Mouse (Mus musculus): ENCODE results near the gene Rbm28. TPM values are rescaled to one million over a fixed set of nuclear protein-coding genes. Genes with fewer than 3 reads are reported as not detected.

Rbm28 gene
- total RNA-seq, 2 experiments from 2014 or later, result 71.0 to 81.2 TPM

DNA sequence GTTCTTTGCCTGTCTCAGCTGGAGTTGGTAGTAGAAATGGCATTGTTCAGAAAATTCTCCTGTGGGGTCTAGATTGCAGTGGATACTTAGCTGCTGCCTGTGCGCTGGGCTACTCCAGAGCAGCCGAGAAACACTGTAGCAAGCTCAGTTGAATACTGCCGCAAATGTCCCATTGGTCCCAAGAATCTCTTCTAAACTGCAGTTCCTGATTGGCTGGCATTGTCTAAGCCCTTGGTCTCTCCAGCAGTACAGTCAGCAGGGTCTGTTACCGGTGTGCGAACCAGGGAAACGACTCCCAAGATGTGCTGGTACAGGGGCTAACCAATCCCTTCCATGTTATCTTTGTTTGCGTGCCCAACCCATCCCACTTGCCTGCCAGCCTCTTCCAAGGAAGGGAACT lies 72.6 kb downstream of the Rbm28 start:
- no peak for ATAC-seq (replicated peaks; ENCODE audit: low FRiP score, low TSS enrichment, poor library complexity, severe bottlenecking)

DNA sequence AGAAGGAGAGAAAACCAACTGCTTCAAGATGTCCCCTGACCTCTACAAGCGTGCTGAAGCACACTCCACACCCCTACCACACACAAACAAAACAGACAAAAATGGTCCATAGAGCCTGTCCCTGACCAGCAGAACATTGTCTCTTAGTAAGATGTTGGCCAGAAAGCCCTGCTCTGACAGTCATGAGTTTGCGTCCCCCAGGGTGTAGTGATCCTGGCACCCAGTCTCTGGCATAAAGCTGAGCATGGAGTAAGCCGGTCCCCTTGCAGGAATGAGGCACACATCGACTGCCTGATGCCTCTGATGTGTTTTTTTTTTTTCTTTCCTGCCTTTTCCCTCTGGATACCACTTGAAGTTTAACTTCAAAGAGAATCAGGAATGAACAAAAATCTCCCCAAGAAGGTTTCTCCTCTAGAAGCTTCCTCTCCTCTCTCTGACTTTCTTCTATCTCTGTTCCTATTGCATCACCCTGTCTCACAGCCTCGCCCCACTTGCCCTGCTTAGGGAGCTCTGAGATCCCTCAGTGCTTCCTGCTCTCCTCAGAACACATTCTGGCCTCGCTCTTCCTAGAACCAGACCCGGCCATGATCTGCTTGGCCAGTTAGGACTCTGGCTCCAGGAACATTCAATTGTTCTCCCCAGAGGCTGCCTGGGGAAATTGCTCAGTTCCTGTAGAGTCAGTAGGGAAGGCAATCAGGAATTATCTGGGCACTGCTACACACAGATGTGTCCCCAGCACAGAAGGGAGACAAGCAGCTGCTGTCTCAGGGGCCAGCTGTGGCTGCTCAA lies 76.7 kb downstream of the Rbm28 start:
- no peak for ATAC-seq (replicated peaks; ENCODE audit: low FRiP score, low TSS enrichment, poor library complexity, severe bottlenecking)

DNA sequence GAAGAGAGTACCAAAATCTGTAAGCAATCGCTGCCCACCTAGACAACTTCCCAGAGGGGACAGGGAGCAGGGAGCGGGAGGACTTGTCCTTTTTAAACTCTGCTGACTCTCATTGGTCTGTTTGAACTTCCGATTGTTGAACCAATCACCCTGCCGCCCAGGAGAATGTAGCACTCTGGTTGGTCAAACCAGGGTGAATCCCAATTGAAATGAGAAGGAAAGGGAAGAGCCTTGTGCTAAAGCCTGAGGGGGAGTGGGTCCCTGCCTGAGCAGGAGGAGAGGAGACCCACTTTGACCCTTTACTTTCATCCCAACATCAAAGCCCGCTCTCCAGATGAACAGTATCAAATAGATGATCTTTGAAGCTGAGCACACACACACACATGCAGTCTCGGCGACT lies 80.4 kb downstream of the Rbm28 start:
- no peak for ATAC-seq (replicated peaks; ENCODE audit: low FRiP score, low TSS enrichment, poor library complexity, severe bottlenecking)

DNA sequence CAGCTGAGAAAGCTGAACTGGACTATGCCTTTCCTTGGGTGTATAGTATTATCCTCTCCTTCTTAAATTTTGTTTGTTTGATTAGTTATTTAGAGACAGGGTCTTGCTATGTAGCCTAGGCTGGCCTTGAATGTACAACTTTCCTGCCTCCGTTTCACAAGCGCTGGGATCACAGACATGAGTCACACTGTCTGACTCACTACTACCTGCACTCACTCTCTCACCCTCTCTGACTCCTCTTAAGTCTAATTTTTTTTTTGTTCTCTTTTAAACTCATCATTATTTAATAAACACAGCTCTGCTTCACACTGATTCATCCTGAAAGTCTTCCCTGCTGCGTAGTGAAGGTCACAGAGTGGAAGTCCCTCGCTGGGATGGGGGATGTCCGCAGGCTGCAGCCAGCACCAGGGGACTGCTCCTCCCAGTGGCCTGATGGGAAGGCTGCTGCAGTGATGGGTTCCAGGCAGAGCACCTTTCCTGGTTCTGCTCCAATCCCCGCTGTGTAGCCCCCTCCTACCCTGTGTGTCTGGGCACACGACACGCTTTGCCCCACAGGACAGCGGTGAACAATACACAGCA lies 81.9 kb downstream of the Rbm28 start:
- no peak for ATAC-seq (replicated peaks; ENCODE audit: low FRiP score, low TSS enrichment, poor library complexity, severe bottlenecking)

DNA sequence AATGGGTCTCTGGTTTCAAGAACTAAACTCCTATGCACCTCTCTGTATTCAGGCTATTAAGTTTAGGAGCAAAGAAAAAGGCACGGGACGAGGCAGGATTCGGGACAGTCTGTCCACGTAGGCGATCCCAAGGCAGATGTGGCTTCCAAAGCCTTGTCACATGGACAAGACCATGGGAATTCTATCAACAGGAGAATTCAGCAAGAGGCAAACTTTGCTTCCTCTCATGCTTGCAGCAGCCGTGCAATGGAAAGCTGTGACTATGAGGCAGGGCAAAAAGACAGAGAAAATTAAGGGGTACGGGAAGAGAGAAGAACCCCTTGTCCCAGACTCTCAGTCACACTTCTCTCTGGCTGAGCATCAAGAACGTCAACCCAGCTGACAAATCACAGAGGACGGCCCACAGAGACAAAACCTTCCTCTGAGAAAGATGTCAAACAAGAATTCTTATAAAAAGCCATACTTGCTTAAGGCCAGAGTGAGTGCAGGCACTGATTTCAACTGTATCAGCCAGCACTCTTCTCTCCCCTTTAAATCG lies 82.9 kb downstream of the Rbm28 start:
- ATAC-seq (replicated peaks; ENCODE audit: low FRiP score, low TSS enrichment, poor library complexity, severe bottlenecking), result no peak

DNA sequence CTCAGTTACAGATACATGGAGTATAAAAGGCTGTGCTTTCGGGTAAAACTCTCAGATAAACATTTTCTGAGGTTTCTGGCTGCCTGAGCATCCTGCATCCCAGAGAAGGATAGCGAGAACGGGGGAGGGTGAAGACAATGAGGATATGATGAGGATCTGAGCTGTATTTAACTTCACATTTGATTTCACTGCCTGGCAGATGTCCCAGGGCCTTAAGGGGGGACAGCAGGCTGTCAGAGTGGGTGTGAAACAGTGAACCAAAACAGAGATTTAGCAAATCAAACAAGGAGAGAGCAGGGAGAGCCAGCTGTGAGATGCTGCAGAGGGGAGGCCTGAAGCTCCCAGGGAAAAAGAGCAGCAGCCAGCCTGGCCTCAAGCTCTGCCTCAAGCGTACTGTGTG lies 85.5 kb downstream of the Rbm28 start:
- no peak for ATAC-seq (replicated peaks; ENCODE audit: low FRiP score, low TSS enrichment, poor library complexity, severe bottlenecking)

DNA sequence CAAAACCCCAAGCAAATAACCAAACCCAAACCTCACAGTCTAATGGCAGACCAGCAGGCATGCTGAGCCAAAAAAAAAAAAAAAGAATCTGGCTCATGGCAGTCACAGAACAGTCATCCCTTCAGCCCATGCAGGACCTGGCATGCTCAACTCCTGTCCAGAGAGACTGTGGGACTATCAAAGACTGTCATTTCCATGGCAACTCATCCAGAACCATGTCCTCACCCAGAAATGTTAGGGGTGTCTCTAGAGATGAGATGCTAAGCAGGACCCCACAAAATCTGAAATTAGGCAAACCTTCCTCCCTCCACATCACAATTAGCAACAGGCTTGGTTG lies 90.7 kb downstream of the Rbm28 start:
- no peak for ATAC-seq (replicated peaks; ENCODE audit: low FRiP score, low TSS enrichment, poor library complexity, severe bottlenecking)

Other genes with a start within 250 kb of the Rbm28 start
- not detected in 2 replicates for gene Lep, start 104.8 kb downstream of the Rbm28 start, total RNA-seq (2014; fragmentation: Nextera tagmentation)
- gene Lep, start 104.8 kb downstream of the Rbm28 start, total RNA-seq (2017), result not detected in 2 replicates
- gene Prrt4, start 14.6 kb upstream of the Rbm28 start, total RNA-seq (2014; fragmentation: Nextera tagmentation), result not detected in 2 replicates
- gene Prrt4, start 14.6 kb upstream of the Rbm28 start, total RNA-seq (2017), result not detected in 2 replicates
- 35.5 and 56.9 TPM in 2 replicates for gene Impdh1, start 51.4 kb upstream of the Rbm28 start, total RNA-seq (2014; fragmentation: Nextera tagmentation)
- 16.8 and 19.5 TPM in 2 replicates for gene Impdh1, start 51.4 kb upstream of the Rbm28 start, total RNA-seq (2017)
- gene Hilpda, start 107.5 kb upstream of the Rbm28 start, total RNA-seq (2014; fragmentation: Nextera tagmentation), result 13.4 and 16.4 TPM in 2 replicates
- gene Hilpda, start 107.5 kb upstream of the Rbm28 start, total RNA-seq (2017), result 6.9 and 13.5 TPM in 2 replicates
- gene Fam71f2, start 114.6 kb upstream of the Rbm28 start, total RNA-seq (2014; fragmentation: Nextera tagmentation), result 8.3 TPM in 1 of 2 replicates, not detected in the other
- not detected in 2 replicates for gene Fam71f2, start 114.6 kb upstream of the Rbm28 start, total RNA-seq (2017)
- gene Fam71f1, start 154.1 kb upstream of the Rbm28 start, total RNA-seq (2014; fragmentation: Nextera tagmentation), result not detected in 2 replicates
- not detected in 2 replicates for gene Fam71f1, start 154.1 kb upstream of the Rbm28 start, total RNA-seq (2017)
- gene Calu, start 183.1 kb upstream of the Rbm28 start, total RNA-seq (2014; fragmentation: Nextera tagmentation), result 46.1 and 46.8 TPM in 2 replicates
- 157 and 164 TPM in 2 replicates for gene Calu, start 183.1 kb upstream of the Rbm28 start, total RNA-seq (2017)
- not detected in 2 replicates for gene Opn1sw, start 223.5 kb upstream of the Rbm28 start, total RNA-seq (2014; fragmentation: Nextera tagmentation)
- not detected in 2 replicates for gene Opn1sw, start 223.5 kb upstream of the Rbm28 start, total RNA-seq (2017)
- not detected in 2 replicates for gene Ccdc136, start 231.3 kb upstream of the Rbm28 start, total RNA-seq (2014; fragmentation: Nextera tagmentation)
- not detected in 2 replicates for gene Ccdc136, start 231.3 kb upstream of the Rbm28 start, total RNA-seq (2017)